Mouse (Mus musculus) testis, adult 10 weeks (tissue): ENCODE measurements around the gene Lce1k. TPM values are rescaled to one million over a fixed set of nuclear protein-coding genes. Genes with fewer than 3 reads are reported as not detected.

Source experiments
- polyA plus RNA-seq: library from polyadenylated mRNA; stranded (reverse); fragments of 350-450 nt; fragmentation: Illumina TruSeq; extraction: RNeasy Lipid Tissue Mini Kit (QIAGEN cat#74804); gene quantifications from one replicate; pipeline ENCODE4 v1.2.3, GENCODE M21; 2014; ENCODE audit warnings: low read depth, low replicate concordance

The Lce1k gene
- polyA plus RNA-seq, result not detected

GRCm38 (mm10) chr3:92807791-92808190 lies at the start of gene Lce1k:
Gene Lce1k (minus strand): TSS chr3:92807891.

GRCm38 (mm10) chr3:92851186-92851585 lies 43.5 kb upstream of the Lce1k start, which contains the start of gene Lce1l:
Gene Lce1l (minus strand): TSS chr3:92851286.

GRCm38 (mm10) chr3:92827108-92827507 lies 19.4 kb upstream of the Lce1k start, which contains the start of gene Kprp:
Gene Kprp (minus strand): TSS chr3:92827247.

GRCm38 (mm10) chr3:92790414-92790813 lies 17.3 kb downstream of the Lce1k start, which contains the start of gene Lce1j:
Gene Lce1j (minus strand): TSS chr3:92790514.

DNA sequence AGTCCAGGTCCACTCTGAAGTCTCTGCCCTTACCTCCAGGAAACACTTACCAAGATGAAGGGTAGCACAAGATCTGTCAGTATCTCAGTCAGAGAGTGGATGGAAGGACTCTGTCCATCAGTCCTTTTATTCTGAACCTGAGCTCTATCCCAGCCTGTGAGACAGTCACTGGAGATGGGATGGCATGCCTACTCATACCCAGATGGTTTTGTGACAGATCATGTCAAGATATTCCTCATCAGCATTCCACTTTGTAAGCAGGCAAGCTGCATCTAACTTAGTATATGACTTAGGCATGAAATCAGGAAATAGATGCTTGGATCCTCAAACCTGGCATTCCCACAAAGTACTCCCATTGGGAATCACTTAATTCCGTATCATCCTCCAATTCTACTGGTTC lies 28.9 kb downstream of the Lce1k start, which contains the start of gene Lce1i:
Lce1i (minus strand) TSS at position 101 of the 400 bp plus-strand sequence.

GRCm38 (mm10) chr3:92764965-92765364 lies 42.7 kb downstream of the Lce1k start, which contains the start of gene Lce1h:
Gene Lce1h (minus strand): TSS chr3:92765065.

Other genes starting within 250 kb of the Lce1k start
- 0.21 TPM for gene Ivl, start 234.2 kb downstream of the Lce1k start, polyA plus RNA-seq
- 4,960 TPM for gene Smcp, start 218.9 kb downstream of the Lce1k start, polyA plus RNA-seq
- gene 2210017I01Rik, start 200.4 kb downstream of the Lce1k start, polyA plus RNA-seq, result 0.48 TPM
- gene Lce6a, start 186.2 kb downstream of the Lce1k start, polyA plus RNA-seq, result 2.4 TPM
- gene Lce1a1, start 159.6 kb downstream of the Lce1k start, polyA plus RNA-seq, result not detected
- gene Lce1b, start 151.0 kb downstream of the Lce1k start, polyA plus RNA-seq, result not detected
- not detected for gene Lce1a2, start 137.6 kb downstream of the Lce1k start, polyA plus RNA-seq
- gene Lce1c, start 128.6 kb downstream of the Lce1k start, polyA plus RNA-seq, result not detected
- not detected for gene Lce1d, start 120.7 kb downstream of the Lce1k start, polyA plus RNA-seq
- gene Lce1e, start 98.8 kb downstream of the Lce1k start, polyA plus RNA-seq, result not detected
- not detected for gene Lce1f, start 87.5 kb downstream of the Lce1k start, polyA plus RNA-seq
- gene Gm38119, start 68.8 kb downstream of the Lce1k start, polyA plus RNA-seq, result not detected
- not detected for gene Lce1g, start 55.6 kb downstream of the Lce1k start, polyA plus RNA-seq
- not detected for gene Lce1h, start 42.8 kb downstream of the Lce1k start, polyA plus RNA-seq
- not detected for gene Lce1i, start 29.0 kb downstream of the Lce1k start, polyA plus RNA-seq
- not detected for gene Lce1j, start 17.4 kb downstream of the Lce1k start, polyA plus RNA-seq
- gene Kprp, start 19.4 kb upstream of the Lce1k start, polyA plus RNA-seq, result not detected
- not detected for gene Lce1l, start 43.4 kb upstream of the Lce1k start, polyA plus RNA-seq
- gene 2310050C09Rik, start 62.3 kb upstream of the Lce1k start, polyA plus RNA-seq, result not detected
- gene Lce3a, start 118.3 kb upstream of the Lce1k start, polyA plus RNA-seq, result not detected
- gene Lce3b, start 125.1 kb upstream of the Lce1k start, polyA plus RNA-seq, result not detected
- not detected for gene Lce3c, start 136.6 kb upstream of the Lce1k start, polyA plus RNA-seq
- not detected for gene Lce3d, start 149.5 kb upstream of the Lce1k start, polyA plus RNA-seq
- gene Lce3e, start 159.2 kb upstream of the Lce1k start, polyA plus RNA-seq, result not detected
- gene Lce3f, start 184.3 kb upstream of the Lce1k start, polyA plus RNA-seq, result not detected
- gene Crct1, start 207.8 kb upstream of the Lce1k start, polyA plus RNA-seq, result not detected
- not detected for gene Lce1m, start 211.2 kb upstream of the Lce1k start, polyA plus RNA-seq